ENCODE assay signal across 19 mouse cellular contexts in the genomic region with DNA sequence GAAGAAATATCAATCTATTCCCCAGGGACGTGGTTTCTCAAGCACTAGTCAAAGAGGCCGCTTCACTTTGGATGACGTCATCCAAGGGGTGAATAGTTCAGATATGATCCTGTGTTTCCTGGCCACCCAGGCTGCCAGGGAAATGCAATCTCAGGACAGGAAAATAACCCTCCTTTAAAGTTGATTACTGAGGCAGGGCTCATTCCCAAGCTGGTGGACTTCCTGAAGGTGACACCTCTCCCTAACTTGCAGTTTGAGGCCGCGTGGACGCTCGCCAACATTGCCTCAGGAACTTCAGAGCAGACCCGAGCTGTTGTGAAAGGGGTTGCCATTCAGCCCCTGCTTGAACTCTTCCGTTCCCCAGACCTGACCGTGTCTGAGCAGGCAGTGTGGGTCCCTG. TPM values are rescaled to one million over a fixed set of nuclear protein-coding genes. Genes with fewer than 3 reads are reported as not detected.
DNase-seq lines count a peak whose midpoint lies in the region; ATAC-seq and TF ChIP-seq lines count a peak whose summit lies in the region.
"Had no signal": no experiment of that assay in that cellular context is flagged by ENCODE, and none has a peak within 500 bp of the region (broad histone marks: within the 10 kb centered on the region; RNA-seq: fewer than 3 reads in every experiment).

No protein-coding gene starts in this region.

- no peaks in the 10 kb centered on the region for H3K9me3 ChIP-seq in limb, embryonic 14.5 days (ENCODE audit: control insufficient read depth, low read length)
- no peaks in the 10 kb centered on the region for H3K9me3 ChIP-seq in limb, embryonic 10.5 days (replicated peaks)
- H3K9me3 ChIP-seq: embryonic facial prominence, embryonic 13.5 days; forebrain, embryonic 12.5 days had no signal

- no peak for ATAC-seq in limb, embryonic 14.5 days (ENCODE audit: low FRiP score, low read depth)
- no peak for ATAC-seq in erythroid progenitor cell, adult 5-6 weeks (replicated peaks; ENCODE audit: low FRiP score, poor library complexity, severe bottlenecking)

- H3K4me3 ChIP-seq in limb, embryonic 14.5 days (replicated peaks; ENCODE audit: low read length), result no peak overlapping the region
- H3K4me3 ChIP-seq in limb, embryonic 10.5 days, result no peak overlapping the region
- H3K4me3 ChIP-seq: embryonic facial prominence, embryonic 13.5 days; forebrain, embryonic 12.5 days had no signal

- no peak overlapping the region for H3K4me2 ChIP-seq in limb, embryonic 14.5 days (replicated peaks; ENCODE audit: low read depth, low read length, severe bottlenecking)
- H3K4me2 ChIP-seq: embryonic facial prominence, embryonic 13.5 days; forebrain, embryonic 12.5 days had no signal

- peak; percentile 23 for DNase-seq in adrenal gland, postnatal 14 days
- no peak for DNase-seq in adrenal gland, postnatal 10 days
- DNase-seq in limb, embryonic 14.5 days (ENCODE audit: low spot score), result peak; percentile 55
- DNase-seq in limb, embryonic 10.5 days (ENCODE audit: low spot score), result no peak
- DNase-seq in kidney, adult 8-10 months, result peak; percentile 23 to 32
- DNase-seq in lung, postnatal 36 days, result peak; percentile 26
- no peak for DNase-seq in layer of hippocampus, adult 9-11 months
- DNase-seq: cerebellum, adult 8-10 months; heart, adult 18-20 months; spleen, adult 18-20 months; thymus, postnatal 25 days had no signal

- WGBS in limb, embryonic 14.5 days, result 53% methylated on average over 10 of the region's 10 CpGs
- WGBS in limb, embryonic 10.5 days, result 76% methylated on average over 10 of the region's 10 CpGs

- no peaks in the 10 kb centered on the region for H3K4me1 ChIP-seq in limb, embryonic 14.5 days (ENCODE audit: control insufficient read depth, insufficient read depth, low read length)
- no peaks in the 10 kb centered on the region for H3K4me1 ChIP-seq in limb, embryonic 10.5 days
- H3K4me1 ChIP-seq: embryonic facial prominence, embryonic 13.5 days had no signal

- no peaks in the 10 kb centered on the region for H3K36me3 ChIP-seq in limb, embryonic 14.5 days (ENCODE audit: control insufficient read depth, insufficient read depth, low read length)
- no peaks in the 10 kb centered on the region for H3K36me3 ChIP-seq in limb, embryonic 10.5 days
- H3K36me3 ChIP-seq: embryonic facial prominence, embryonic 13.5 days; forebrain, embryonic 12.5 days had no signal

- no peak overlapping the region for H3K27ac ChIP-seq in limb, embryonic 14.5 days (replicated peaks; ENCODE audit: low read depth, low read length)
- H3K27ac ChIP-seq in limb, embryonic 10.5 days, result no peak overlapping the region
- H3K27ac ChIP-seq: embryonic facial prominence, embryonic 13.5 days; forebrain, embryonic 12.5 days; liver, embryonic 14.5 days; stomach, postnatal 0 days had no signal

- no peak for TF ChIP-seq POLR2A in limb, embryonic 14.5 days (IDR thresholded peaks at IDR 0.05; ENCODE audit: borderline replicate concordance, extremely low read depth, insufficient read depth, insufficient read length)

- H3K9ac ChIP-seq in limb, embryonic 14.5 days (ENCODE audit: low read depth, low read length, severe bottlenecking), result no peak overlapping the region
- H3K9ac ChIP-seq: embryonic facial prominence, embryonic 13.5 days; forebrain, embryonic 12.5 days; liver, embryonic 14.5 days had no signal

- H3K27me3 ChIP-seq in limb, embryonic 14.5 days (ENCODE audit: control insufficient read depth, insufficient read depth, low read length), result peaks cover 12% of the 10 kb centered on the region
- peaks cover 32% of the 10 kb centered on the region for H3K27me3 ChIP-seq in limb, embryonic 10.5 days (ENCODE audit: low read depth, poor library complexity, severe bottlenecking)

RNA-seq across cellular contexts. Expression of a gene that starts 46.2 kb away (rescaled TPM):
- 0.44 and 0.71 TPM in 2 replicates for total RNA-seq in adrenal gland, postnatal 14 days (2021)
- 1 to 10 TPM; 1.3 to 6.9 TPM for total RNA-seq in adrenal gland, postnatal 10 days (2021)
- polyA plus RNA-seq in limb, embryonic 14.5 days (2012; rRNA removed), result 3.1 and 3.2 TPM in 2 replicates
- polyA plus RNA-seq in limb, embryonic 14.5 days (2014; fragmentation: Nextera tagmentation; extraction: Ambion mirVana), result 0.69 and 1.2 TPM in 2 replicates
- 0.03 and 0.06 TPM in 2 replicates for polyA plus RNA-seq in limb, embryonic 10.5 days (2016; fragmentation: Nextera tagmentation; extraction: Ambion mirVana)
- not detected in 2 replicates for total RNA-seq in erythroid progenitor cell, adult 5-6 weeks (2015; ENCODE audit: low replicate concordance)
- not detected in 2 replicates for total RNA-seq in erythroid progenitor cell, adult 5-6 weeks (2017; ENCODE audit: low replicate concordance)
- total RNA-seq: hematopoietic stem cell, adult 5-6 weeks; megakaryocyte progenitor cell, adult 5-6 weeks; monocyte, adult 5-6 weeks had no signal
- polyA plus RNA-seq: liver, embryonic 14.5 days had no signal

Comparison
In these comparisons a context has a peak if more than half of its experiments do, and no peak if none do; other contexts are left out.
1. DNase-seq: peak in adrenal gland, postnatal 14 days (single experiment), limb, embryonic 14.5 days (single experiment), kidney, adult 8-10 months (2 of 2) and lung, postnatal 36 days (single experiment); none in adrenal gland, postnatal 10 days (single experiment), limb, embryonic 10.5 days (single experiment) and layer of hippocampus, adult 9-11 months (single experiment).